Mouse (Mus musculus) heart, postnatal 36 days (tissue): ENCODE data around the gene Slc12a6. TPM values are rescaled to one million over a fixed set of nuclear protein-coding genes. Genes with fewer than 3 reads are reported as not detected.
"Not testable (repeated sequence)": the region's sequence is repeated elsewhere in the genome, so short reads cannot be mapped to it uniquely, and the experiment has no call there.

Experiments
- DNase-seq, 2 experiments: peaks; one replicate each; pipeline ENCODE4 v3.0.0; 2021 to 2022
- intact Hi-C: fragments of 180-260 bp; cut with DNase I; formaldehyde crosslinking; loops from one replicate; pipeline ENCODE4 v1.15.1; 2025
- total RNA-seq, 2 experiments: library from RNA; stranded (reverse); gene quantifications; 2 replicates each; pipeline ENCODE4 v1.2.3; 2021

The Slc12a6 gene
- total RNA-seq, 2 experiments from 2014 or later, result 36.0 to 39.9 TPM

DNA sequence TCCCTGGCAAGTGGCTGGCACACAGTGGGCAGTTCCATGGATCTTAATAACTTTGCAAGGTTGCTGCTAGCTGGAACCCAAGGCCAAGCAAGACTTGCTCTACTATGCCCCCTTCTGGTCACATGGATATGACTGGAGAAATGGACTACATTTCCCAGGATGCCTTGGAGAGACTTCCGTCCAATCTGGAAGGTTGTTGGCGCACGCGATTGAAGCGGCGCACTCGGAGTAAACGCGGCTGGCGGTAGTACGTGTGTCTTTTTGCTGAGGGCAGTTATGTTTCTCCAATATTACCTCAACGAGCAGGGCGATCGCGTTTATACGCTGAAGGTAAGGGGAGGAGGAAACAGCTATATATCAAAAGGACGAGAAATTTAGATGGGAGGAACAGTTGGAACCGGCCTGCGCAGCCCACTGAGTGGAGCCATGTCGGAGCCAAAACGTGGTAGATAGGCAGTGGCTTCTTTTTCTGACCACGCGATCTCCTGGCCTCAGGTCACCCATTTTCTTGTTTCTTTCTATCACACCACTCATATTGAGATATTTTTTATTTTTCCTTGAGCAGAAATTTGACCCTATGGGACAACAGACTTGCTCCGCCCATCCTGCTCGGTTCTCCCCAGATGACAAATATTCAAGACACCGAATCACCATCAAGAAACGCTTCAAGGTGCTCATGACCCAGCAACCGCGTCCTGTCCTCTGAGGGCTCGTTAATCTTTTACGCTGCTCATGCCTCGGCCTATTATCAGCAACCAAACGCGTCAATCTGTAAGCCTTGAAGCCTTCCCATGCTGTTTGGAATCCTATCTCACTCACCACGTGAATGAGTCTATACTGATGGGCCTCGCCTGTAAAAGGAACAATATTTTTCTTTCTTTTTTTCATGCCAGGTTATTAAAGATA, 3.6 kb upstream of the Slc12a6 start, which contains the start of gene Nop10:
Nop10 (plus strand) TSS at position 179 of the 906 bp plus-strand sequence.
- intact Hi-C loops, result loop anchor here (2.0 to 5.0 kb wide), 4 partner anchors 21 to 193 kb away; partner anchors contain the start of genes Emc4 and Emc7
- peak; percentile 79 to 84 for DNase-seq

DNA sequence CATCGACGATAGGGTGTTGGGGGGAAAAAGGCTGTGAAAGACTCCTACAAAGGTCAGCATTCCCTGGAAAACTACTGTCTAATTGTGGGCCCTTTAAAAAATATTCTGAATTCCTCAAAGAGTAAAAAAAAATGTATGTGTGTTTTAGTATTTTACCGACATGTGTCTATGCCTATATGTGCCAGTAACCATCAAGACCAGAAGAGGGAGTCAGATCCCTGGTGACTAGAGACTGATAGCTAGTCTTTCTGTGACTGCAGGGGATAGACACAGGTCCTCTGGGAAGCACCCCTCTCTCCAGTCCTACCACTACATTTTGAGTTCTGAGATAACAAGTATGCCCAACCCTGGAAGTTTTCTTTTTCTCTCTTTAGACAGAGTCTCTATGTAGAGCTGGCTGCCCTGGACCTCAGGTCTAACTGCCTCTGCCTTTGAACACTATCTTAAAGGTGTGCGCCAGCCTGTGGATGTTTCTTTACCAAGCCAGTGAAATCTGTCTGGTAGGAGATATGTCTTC, 2.8 kb upstream of the Slc12a6 start:
- no peak for DNase-seq

DNA sequence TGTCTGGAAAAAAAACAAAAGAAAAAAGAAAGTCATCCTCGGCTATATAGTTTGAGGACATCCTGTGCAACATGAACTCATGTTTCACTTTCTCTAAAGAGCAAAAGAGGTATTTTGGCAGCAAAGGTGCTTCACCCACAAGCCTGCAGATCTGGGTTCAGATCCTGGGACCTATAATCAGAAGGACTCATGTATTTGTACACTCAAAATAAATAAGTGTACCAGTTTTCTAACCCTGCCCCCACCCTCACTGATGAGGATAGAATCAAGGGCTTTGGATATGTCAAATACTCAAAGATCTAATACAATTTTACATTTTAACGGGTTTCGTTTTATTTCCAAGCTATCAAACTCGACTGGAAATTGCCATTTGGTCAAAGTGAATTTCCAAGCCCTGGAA, 1.3 kb upstream of the Slc12a6 start:
- intact Hi-C loops, result loop anchor here (5.0 kb wide), 1 partner anchor 103 kb away; the partner anchor contains the start of gene Emc4
- DNase-seq, result no peak

More for the DNA sequence above, 2.8 kb upstream of the Slc12a6 start:
- intact Hi-C loops, result loop anchor here (2.0 to 5.0 kb wide), 2 partner anchors 104 to 192 kb away; partner anchors contain the start of genes Emc4 and Emc7

DNA sequence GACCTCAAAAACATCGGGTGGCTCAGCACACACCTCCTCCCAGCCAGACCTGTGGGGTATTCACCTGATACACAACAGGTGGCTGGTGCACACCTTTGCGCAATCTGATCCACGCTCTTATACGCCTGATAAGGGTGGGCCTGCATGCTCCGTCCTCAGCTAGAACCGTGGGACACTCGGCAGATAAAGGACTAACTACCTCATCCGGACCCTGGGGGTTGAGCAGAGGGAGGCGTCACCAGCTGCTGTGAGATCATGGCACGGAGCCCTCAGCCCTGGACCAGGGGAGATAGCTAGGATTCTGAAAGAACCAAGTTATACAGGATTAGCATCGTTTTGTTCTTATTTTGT, 592 bp downstream of the Slc12a6 start, which contains the start of gene Gm21985:
Gm21985 (plus strand) TSS at position 73 of the 351 bp plus-strand sequence.
- peak; percentile 66 to 77 for DNase-seq
- intact Hi-C loops, result loop anchor here (2.0 kb wide), 1 partner anchor 19 kb away; no protein-coding TSS in a partner anchor

DNA sequence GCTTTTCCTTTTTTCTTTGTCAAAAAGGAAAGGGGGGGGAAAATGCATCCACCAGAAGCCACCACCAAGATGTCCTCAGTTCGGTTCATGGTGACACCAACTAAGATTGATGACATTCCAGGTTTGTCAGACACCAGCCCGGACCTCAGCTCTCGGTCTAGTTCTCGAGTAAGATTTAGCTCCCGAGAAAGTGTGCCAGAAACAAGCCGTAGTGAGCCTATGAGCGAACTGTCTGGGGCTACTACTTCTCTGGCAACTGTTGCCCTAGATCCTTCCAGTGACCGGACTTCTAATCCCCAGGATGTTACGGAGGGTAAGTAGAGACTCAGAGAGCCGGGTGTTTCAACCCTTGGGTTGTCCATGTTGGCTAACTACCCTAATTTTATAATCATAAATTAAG, 1.2 kb downstream of the Slc12a6 start:
- intact Hi-C loops, result loop anchor here (2.0 kb wide), 1 partner anchor 18 kb away; no protein-coding TSS in a partner anchor

DNA sequence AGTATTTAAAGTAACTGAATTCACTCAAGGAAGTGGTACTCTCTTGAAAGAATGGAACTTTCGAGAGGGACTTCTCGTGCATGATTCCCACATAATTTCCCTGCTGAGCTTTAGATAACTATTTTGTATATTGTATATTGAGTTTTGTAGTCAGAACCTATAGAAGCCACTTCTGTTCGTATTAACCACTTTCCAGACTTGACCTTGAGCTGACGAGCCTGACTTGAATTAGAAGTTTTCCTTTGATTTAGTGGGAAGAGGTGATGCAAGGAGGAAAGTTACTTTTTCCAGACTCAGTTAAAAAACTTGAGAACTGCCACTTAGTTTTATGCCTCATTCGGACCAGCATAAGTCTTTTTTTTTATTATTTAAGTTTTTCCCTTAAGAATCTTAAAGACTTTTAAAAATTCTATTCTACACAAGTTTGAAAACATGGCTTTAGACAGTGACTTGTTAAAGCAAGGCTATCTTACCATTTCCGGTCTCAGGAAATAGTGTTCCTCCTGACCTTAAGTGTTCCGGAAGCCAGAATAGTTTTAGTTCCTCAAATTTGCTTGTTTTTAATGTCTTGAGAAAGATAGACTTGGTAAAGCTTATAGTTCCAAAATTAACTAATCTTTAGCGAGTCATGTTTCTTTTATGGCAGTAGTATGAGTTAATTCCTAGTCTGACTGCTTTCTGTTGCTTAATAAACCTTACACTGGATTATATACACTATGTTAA, 2.1 kb downstream of the Slc12a6 start:
- DNase-seq, result no peak
- intact Hi-C loops, result loop anchor here (2.0 kb wide), 1 partner anchor 17 kb away; no protein-coding TSS in a partner anchor

More for the DNA sequence above, 1.2 kb downstream of the Slc12a6 start:
- peak; percentile 28 to 58 for DNase-seq

DNA sequence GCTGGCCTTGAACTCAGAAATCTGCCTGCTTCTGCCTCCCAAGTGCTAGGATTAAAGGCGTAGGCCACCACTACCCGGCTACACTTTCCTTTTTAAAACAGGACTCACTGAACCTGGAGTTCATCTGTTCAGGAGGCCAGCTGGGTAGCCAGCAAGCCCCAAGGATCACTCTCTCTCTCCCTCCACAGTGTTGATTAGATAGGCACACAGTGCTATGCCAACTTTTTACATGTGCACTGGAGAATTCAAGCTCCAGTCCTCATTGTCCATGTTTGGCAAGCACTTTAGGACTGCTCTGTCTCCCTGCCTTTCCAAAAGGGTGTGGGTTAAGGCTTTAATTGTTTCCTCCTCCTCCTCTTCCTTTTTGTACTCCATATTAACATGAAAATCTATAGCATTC, 4.4 kb downstream of the Slc12a6 start:
- DNase-seq, result peak in 1 of 2 experiments; percentile 20
- intact Hi-C loops, result loop anchor here (2.0 kb wide), 1 partner anchor 39 kb away; no protein-coding TSS in a partner anchor

DNA sequence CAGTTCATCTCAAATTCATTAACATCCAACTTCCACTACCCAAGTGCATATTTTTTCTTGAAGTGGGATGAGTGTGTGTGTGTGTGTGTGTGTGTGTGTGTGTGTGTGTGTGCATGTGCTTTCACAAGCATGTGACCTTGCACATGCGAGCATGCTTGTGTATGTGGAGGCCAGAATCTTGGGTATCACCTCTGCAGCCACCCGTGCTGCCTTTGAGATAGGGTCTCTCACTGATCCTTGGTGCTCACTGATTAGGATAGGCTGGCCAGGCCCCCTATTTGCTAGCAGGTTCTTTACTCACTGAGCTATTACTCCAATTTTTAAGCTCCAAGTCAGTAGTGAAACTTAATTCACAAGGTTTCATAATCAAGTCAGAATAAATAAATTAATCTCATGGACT, 7.3 kb downstream of the Slc12a6 start:
- intact Hi-C loops, result no loop called here
- DNase-seq, result no peak

DNA sequence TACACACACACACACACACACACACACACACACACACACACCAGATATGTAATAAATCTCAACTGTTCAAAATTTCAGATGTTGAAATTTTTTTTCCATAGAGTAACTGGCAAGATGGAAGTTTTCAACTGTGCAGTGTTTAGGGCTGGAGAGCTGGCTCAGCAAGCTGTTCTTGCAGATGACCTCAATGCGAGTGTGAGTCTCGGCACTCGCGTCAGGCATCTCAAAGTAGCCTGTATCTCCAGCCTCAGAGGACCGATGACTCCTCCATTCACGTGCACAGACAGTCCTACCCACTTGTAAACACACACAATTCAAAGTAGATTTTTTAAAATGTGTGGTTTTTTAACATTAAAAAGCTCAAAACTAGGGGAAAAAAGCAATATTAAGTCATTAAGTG, 7.8 kb downstream of the Slc12a6 start:
- no peak for DNase-seq
- intact Hi-C loops, result no loop called here

DNA sequence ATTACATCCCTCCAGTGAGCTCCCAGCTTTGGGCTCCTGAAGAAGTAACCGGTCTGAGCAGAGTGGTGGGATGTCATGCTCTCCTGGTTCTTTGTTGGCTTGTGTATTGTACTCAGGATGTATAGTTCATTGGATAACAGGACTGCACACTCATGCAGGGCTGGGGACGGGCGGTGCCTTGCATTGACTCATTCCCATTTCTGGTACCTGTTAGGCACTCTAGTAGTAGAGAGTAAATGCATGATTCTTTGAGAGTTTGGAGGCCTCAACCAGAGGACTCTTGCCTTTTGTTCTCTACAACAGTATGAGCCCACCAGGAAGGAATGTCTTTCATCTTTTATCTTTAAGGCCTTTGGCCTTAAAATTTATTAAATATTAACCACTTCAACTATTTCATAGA, 11.2 kb downstream of the Slc12a6 start:
- intact Hi-C loops, result no loop called here
- DNase-seq, result no peak

DNA sequence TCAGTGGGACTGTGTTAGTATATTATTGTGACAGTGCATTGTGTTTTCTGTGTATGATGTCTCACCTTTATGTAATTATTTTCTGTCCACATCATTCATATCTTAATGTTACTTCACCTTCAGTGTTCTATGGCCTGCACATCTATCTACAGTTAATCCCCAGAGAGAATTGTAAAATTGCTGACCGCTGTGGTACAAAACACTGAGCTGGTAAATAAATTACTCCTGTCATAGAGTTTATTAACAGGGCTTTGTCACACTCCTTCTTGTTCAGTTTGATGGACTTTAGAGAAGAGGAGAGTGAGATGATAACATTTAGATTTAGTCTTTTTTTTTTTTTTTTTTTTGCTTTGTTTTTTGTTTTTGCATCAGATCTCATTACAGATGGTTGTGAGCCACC, 17.2 kb downstream of the Slc12a6 start:
- intact Hi-C loops, result no loop called here
- DNase-seq, result no peak

DNA sequence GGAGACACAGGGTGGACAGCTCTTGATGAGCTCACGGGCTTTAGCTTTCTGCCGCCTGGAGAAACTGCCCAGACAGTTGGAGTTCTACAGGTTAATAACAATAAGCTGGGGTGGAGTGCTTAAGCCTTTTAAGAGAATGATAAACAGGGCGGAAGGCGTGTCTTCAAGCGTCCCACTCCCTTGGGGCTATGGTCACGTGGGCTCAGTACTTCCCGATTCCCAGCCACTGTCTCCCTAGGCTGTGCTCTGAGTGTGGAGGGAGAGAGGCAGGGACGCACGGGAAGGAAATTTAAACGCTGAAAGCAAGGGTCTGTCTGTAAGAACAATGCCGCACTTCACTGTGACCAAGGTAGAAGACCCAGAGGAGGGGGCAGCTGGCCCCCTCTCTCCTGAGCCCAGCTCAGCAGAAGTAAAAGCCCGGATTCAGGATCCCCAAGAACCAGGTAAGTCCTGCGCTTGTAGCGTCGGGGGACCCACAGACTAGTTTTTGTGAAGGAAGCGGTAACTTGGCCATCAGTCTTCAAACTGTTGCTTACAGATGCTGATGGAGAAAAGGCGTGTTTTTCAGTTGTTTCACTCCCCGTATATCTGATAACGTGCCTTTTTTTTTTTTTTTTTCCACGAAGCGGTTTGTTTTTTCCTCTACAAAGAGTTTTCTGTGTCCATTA, 18.9 kb downstream of the Slc12a6 start:
- intact Hi-C loops, result loop anchor here (2.0 kb wide), 2 partner anchors 16 to 18 kb away; partner anchors contain the start of gene Gm21985
- DNase-seq, result peak; percentile 68 to 70

DNA sequence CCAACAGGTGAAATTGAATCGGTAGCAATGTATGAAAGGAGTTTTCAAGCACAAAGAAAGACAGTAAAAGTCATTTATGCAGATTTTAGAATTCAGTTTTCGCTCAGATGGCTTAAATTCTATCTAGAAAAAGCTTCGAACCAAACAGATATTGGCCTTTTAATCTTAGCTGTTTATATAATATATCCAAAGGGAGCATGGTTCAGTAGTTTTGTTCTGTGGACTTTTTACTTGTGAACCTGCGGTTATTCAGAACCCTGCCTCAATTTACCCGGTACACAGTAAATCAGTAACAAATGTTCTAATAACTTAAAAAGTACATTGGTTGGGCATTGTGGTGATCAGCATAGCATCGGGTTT, 19.4 kb downstream of the Slc12a6 start:
- intact Hi-C loops, result loop anchor here (2.0 kb wide), 2 partner anchors 16 to 18 kb away; partner anchors contain the start of gene Gm21985
- no peak for DNase-seq

DNA sequence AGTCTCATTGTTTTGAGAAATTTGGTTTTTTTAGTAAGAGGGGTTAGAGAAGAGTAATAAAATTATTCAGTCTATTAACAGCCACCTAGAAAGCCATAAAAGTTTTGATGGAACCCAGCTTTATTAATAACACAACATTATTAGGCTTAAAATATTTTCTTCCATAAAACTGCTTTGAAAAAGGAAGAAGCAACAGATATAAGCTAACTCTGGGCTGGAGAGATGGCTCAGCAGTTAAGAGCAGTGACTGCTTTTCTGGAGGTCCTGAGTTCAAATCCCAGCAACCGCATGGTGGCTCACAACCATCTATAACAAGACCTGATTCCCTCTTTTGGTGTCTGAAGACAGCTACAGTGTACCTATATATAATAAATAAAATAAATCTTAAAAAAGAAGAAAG, 20.4 kb downstream of the Slc12a6 start:
- intact Hi-C loops, DNase-seq: not testable (repeated sequence)

DNA sequence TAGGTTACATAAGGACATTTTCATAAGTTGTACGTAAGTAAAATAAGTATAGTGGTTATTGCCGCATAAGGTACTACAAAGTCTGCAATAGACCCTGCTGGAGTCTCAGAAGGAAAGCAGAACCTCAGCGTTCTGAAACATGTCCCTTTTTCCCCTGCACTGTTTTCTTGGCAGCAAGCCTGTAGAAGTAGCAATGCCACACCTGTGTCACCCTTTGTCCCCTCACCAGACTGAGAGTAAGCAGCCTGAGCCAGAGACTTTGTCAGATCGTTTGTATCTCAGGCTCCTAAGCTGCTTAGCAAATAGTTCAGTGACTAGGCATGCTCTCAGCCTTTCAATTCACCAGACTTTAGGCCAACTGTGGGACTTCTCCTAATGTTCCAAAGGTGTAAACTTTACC, 21.4 kb downstream of the Slc12a6 start:
- no peak for DNase-seq
- intact Hi-C loops, result no loop called here

DNA sequence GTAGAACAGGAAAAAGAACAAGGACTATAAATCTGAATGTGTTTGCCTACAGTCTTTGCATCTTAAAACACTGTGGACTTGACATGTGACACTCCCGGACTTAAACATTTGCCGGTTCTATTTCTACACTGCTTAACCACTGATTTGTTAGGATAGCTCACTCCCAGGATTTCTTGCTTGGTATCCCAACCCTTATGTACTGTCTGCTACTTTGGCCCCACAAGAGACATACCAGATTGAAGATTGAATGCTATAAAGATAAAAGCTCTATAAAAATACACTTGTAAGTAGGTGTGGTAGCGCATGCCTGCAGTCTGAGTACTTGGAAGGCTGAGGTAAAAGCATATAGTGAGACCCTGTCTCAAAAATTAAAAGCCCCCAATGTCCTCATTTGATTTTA, 23.9 kb downstream of the Slc12a6 start:
- no peak for DNase-seq
- intact Hi-C loops, result no loop called here

DNA sequence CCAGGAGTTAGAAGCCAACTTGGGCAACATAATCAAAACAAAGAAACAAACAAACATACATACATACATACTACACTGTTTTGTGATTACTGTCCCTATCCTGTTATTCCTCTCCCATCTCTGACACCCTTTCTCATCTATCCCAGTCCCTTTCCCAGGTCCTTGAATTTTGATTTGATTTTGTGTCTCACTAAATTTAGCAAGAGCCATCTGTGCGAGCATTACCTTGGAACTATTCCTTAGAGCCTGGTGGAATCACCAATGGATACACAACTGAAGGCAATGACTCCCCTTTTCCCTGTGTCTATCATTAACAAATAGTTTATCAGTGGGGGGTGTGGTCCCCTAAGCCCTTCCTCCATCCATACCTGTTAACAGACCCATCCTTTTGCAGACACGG, 27.2 kb downstream of the Slc12a6 start:
- DNase-seq, result no peak
- intact Hi-C loops, result no loop called here

DNA sequence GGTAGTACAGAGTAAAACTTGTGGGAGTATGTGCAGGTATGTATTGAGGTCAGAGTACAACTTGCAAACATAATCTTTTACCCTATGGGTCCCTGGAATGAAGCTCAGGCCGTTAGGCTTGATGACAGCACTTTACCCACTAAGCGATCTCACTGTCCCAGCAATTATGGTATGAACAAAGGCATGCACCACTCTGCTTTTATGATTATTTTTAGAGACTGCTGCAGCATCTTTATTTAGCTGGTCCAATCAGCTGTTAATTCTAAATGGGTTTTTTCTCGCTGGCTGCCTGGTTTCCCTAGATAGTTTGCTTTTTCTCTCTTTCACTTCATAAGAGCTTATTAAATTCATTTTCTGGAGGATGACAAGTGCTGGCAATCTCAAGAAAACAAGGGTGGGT, 30.6 kb downstream of the Slc12a6 start:
- intact Hi-C loops, result no loop called here
- DNase-seq, result no peak

DNA sequence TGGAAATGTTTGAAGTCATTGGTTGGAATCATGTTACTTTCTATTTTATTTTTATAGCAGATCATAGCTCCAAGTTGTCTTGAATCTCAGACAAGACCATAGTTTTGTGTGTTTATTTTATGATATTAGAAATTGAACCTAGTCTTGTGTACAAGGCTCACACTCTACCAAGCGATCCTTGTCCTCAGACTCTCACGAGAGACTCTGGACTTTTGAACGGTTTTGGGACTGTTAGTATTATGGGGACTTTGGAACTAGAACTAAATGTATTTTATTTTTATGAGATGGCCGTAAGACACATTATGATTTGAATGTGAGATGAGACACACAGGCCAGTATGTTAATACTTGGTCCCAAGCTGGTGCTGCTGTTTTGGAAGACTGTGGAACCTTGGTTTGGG, 32.6 kb downstream of the Slc12a6 start:
- intact Hi-C loops, result no loop called here
- DNase-seq, result no peak

DNA sequence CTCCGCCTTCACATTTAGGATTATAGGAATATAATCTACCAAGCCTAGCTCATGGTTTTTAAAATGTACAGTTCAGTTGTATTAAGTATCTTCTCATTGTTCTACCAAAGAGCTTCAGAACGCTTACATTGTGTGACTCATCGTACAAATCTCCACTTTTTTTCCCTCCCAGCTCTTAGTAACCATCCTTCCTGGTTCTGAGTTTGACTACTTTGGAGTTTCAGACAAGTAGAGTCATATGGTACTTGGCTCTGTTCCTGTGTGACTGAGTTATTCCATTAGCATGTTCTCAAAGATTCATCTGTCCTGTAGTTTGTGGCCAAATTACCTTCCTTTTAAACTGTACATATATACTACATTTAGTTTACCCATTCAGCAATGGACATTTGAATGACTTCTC, 43.0 kb downstream of the Slc12a6 start:
- intact Hi-C loops, result loop anchor here (2.0 kb wide), 1 partner anchor 38 kb away; no protein-coding TSS in a partner anchor
- no peak for DNase-seq
